13 mouse cellular contexts compared by ENCODE assay signal in genomic region chr1:170505107-170505506, GRCm38 (mm10).
"Had no signal": no experiment of that assay in that cellular context is flagged by ENCODE, and none has a peak within 500 bp of the region (broad histone marks: within the 10 kb centered on the region; RNA-seq: fewer than 3 reads in every experiment).

No protein-coding gene starts in this region.

- ATAC-seq: liver, postnatal 0 days; midbrain, embryonic 15.5 days had no signal

- H3K4me2 ChIP-seq: limb, embryonic 12.5 days; liver, embryonic 13.5 days; lung, embryonic 15.5 days; midbrain, embryonic 15.5 days; neural tube, embryonic 12.5 days had no signal

- H3K27ac ChIP-seq: limb, embryonic 12.5 days; liver, embryonic 13.5 days; lung, embryonic 15.5 days; macrophage; midbrain, embryonic 15.5 days; neural tube, embryonic 12.5 days had no signal

- H3K27me3 ChIP-seq: limb, embryonic 12.5 days; liver, embryonic 13.5 days; lung, embryonic 15.5 days; midbrain, embryonic 15.5 days; neural tube, embryonic 12.5 days had no signal

- DNase-seq: kidney, postnatal 25 days; liver; liver, embryonic 13.5 days; liver, postnatal 0 days; lung, postnatal 14 days; spleen, adult 18-20 months; thymus, adult 2 months; thymus, postnatal 36 days had no signal

- H3K4me3 ChIP-seq: limb, embryonic 12.5 days; liver, embryonic 13.5 days; lung, embryonic 15.5 days; midbrain, embryonic 15.5 days; neural tube, embryonic 12.5 days had no signal

- H3K9me3 ChIP-seq: limb, embryonic 12.5 days; liver, embryonic 13.5 days; lung, embryonic 15.5 days; midbrain, embryonic 15.5 days; neural tube, embryonic 12.5 days had no signal

- H3K9ac ChIP-seq: limb, embryonic 12.5 days; liver, embryonic 13.5 days; liver, postnatal 0 days; lung, embryonic 15.5 days; midbrain, embryonic 15.5 days; neural tube, embryonic 12.5 days had no signal

- H3K36me3 ChIP-seq: limb, embryonic 12.5 days; liver, embryonic 13.5 days; lung, embryonic 15.5 days; midbrain, embryonic 15.5 days; neural tube, embryonic 12.5 days had no signal
